8 mouse cellular contexts compared by ENCODE assay signal in genomic region chr5:146221722-146222121, GRCm38 (mm10). TPM values are rescaled to one million over a fixed set of nuclear protein-coding genes. Genes with fewer than 3 reads are reported as not detected.
DNase-seq lines count a peak whose midpoint lies in the region; ATAC-seq and TF ChIP-seq lines count a peak whose summit lies in the region.

No protein-coding gene starts in this region.

- intact Hi-C loops in left cerebral cortex, postnatal 36 days (cut with DNase I) = loop anchor here (5.0 kb wide), 1 partner anchor 156 kb away; no protein-coding TSS in a partner anchor

- H3K4me3 ChIP-seq in heart, embryonic 13.5 days = peak overlapping the region; percentile 76
- H3K4me3 ChIP-seq in MEL (ENCODE audit: control insufficient read depth in 1 of 2, insufficient read depth in 1 of 2, low read depth in 2 of 2, low read length in 2 of 2) = peak overlapping the region; percentile 86 to 93
- H3K4me3 ChIP-seq in hindbrain, embryonic 11.5 days (ENCODE audit: low read depth, low read length) = peak overlapping the region; percentile 60
- peak overlapping the region; percentile 65 for H3K4me3 ChIP-seq in midbrain, embryonic 11.5 days (ENCODE audit: low read depth, low read length)

- peak overlapping the region; percentile 92 for H3K9ac ChIP-seq in heart, embryonic 13.5 days
- H3K9ac ChIP-seq in MEL (ENCODE audit: control insufficient read depth, low read depth, low read length, poor library complexity, severe bottlenecking) = peak overlapping the region; percentile 96
- H3K9ac ChIP-seq in hindbrain, embryonic 11.5 days (ENCODE audit: low read depth, low read length) = peak overlapping the region; percentile 76
- peak overlapping the region; percentile 92 for H3K9ac ChIP-seq in midbrain, embryonic 11.5 days (ENCODE audit: low read length)

- TF ChIP-seq EP300 in MEL (IDR thresholded peaks at IDR 0.05; ENCODE audit: low read depth in 1 of 2, low read length in 2 of 2) = no peak

- no peak for TF ChIP-seq POLR2A in MEL (IDR thresholded peaks at IDR 0.05; ENCODE audit: control insufficient read depth in 1 of 2, insufficient read depth in 1 of 2, low read depth in 1 of 2, low read length in 2 of 2, poor library complexity in 1 of 2)

- 35% methylated on average over 6 of the region's 6 CpGs for WGBS in heart, embryonic 13.5 days
- 33% methylated on average over 6 of the region's 6 CpGs for WGBS in hindbrain, embryonic 11.5 days
- 37% methylated on average over 6 of the region's 6 CpGs for WGBS in midbrain, embryonic 11.5 days

- DNase-seq in heart, adult 9 months (ENCODE audit: low spot score in 2 of 2) = no peak
- DNase-seq in MEL (ENCODE audit: low read depth, low spot score) = no peak
- DNase-seq in hindbrain, embryonic 11.5 days (ENCODE audit: low spot score) = no peak
- DNase-seq in midbrain, embryonic 11.5 days (ENCODE audit: low spot score, missing footprints) = peak; percentile 80
- no peak for DNase-seq in adrenal gland, adult 2 months
- DNase-seq in left cerebral cortex, adult 9 months (ENCODE audit: low spot score in 2 of 2) = no peak
- no peak for DNase-seq in left cerebral cortex, postnatal 36 days (ENCODE audit: low spot score in 2 of 2)

- peaks cover 32% of the 10 kb centered on the region for H3K36me3 ChIP-seq in heart, embryonic 13.5 days
- peaks cover 22 to 29% of the 10 kb centered on the region in 2 experiments for H3K36me3 ChIP-seq in MEL (ENCODE audit: control insufficient read depth in 1 of 2, insufficient read depth in 2 of 2, low read length in 2 of 2)
- H3K36me3 ChIP-seq in hindbrain, embryonic 11.5 days (ENCODE audit: control insufficient read depth, insufficient read depth, low read length) = no peaks in the 10 kb centered on the region
- H3K36me3 ChIP-seq in midbrain, embryonic 11.5 days (ENCODE audit: control insufficient read depth, insufficient read depth, low read length) = peaks cover 4% of the 10 kb centered on the region; the same call in 1 of the 2 replicates

- no peaks in the 10 kb centered on the region for H3K27me3 ChIP-seq in heart, embryonic 13.5 days (replicated peaks)
- H3K27me3 ChIP-seq in MEL (ENCODE audit: control insufficient read depth in 1 of 2, insufficient read depth in 2 of 2, low read length in 2 of 2) = no peaks in the 10 kb centered on the region
- no peaks in the 10 kb centered on the region for H3K27me3 ChIP-seq in hindbrain, embryonic 11.5 days (ENCODE audit: control insufficient read depth, insufficient read depth, low read length)
- no peaks in the 10 kb centered on the region for H3K27me3 ChIP-seq in midbrain, embryonic 11.5 days (ENCODE audit: control insufficient read depth, insufficient read depth, low read length)

- no peak for TF ChIP-seq RAD21 in MEL (IDR thresholded peaks at IDR 0.05; ENCODE audit: low read depth, low read length)

- H3K9me3 ChIP-seq in heart, embryonic 13.5 days = no peaks in the 10 kb centered on the region
- no peaks in the 10 kb centered on the region for H3K9me3 ChIP-seq in MEL (replicated peaks; ENCODE audit: insufficient read depth, low read length)
- H3K9me3 ChIP-seq in hindbrain, embryonic 11.5 days (ENCODE audit: control insufficient read depth, low read length) = no peaks in the 10 kb centered on the region
- no peaks in the 10 kb centered on the region for H3K9me3 ChIP-seq in midbrain, embryonic 11.5 days (ENCODE audit: control insufficient read depth, low read length)

- H3K27ac ChIP-seq in heart, embryonic 13.5 days (replicated peaks) = peak overlapping the region; percentile 98
- H3K27ac ChIP-seq in MEL (ENCODE audit: control insufficient read depth, low read depth, low read length) = peak overlapping the region; percentile 99
- H3K27ac ChIP-seq in hindbrain, embryonic 11.5 days (ENCODE audit: low read depth, low read length) = peak overlapping the region; percentile 89
- H3K27ac ChIP-seq in midbrain, embryonic 11.5 days (ENCODE audit: low read depth, low read length) = peak overlapping the region; percentile 94

- peak overlapping the region; percentile 84 for H3K4me2 ChIP-seq in heart, embryonic 13.5 days
- peak overlapping the region; percentile 60 for H3K4me2 ChIP-seq in hindbrain, embryonic 11.5 days (replicated peaks; ENCODE audit: low read depth, low read length)
- H3K4me2 ChIP-seq in midbrain, embryonic 11.5 days = peak overlapping the region; percentile 49

- ATAC-seq in heart, embryonic 13.5 days (ENCODE audit: extremely low read depth, insufficient number of reproducible peaks, low FRiP score, low TSS enrichment) = no peak
- ATAC-seq in hindbrain, embryonic 11.5 days (ENCODE audit: low FRiP score) = no peak
- no peak for ATAC-seq in midbrain, embryonic 11.5 days (ENCODE audit: low FRiP score)

- TF ChIP-seq CTCF in MEL (IDR thresholded peaks at IDR 0.05 in 2 of 3, conservative IDR thresholded peaks at IDR 0.05 in 1 of 3; ENCODE audit: control insufficient read depth in 1 of 3, insufficient read depth in 1 of 3, low read depth in 2 of 3, low read length in 3 of 3, poor library complexity in 1 of 3, severe bottlenecking in 1 of 3) = no peak

- H3K79me2 ChIP-seq in MEL (ENCODE audit: control insufficient read depth, insufficient read depth, low read length, poor library complexity) = peaks cover 12% of the 10 kb centered on the region

- H3K4me1 ChIP-seq in heart, embryonic 13.5 days = peaks cover 18% of the 10 kb centered on the region
- peaks cover 3 to 7% of the 10 kb centered on the region in 2 experiments; a peak in 3 of 4 replicates for H3K4me1 ChIP-seq in MEL (ENCODE audit: control insufficient read depth in 1 of 2, insufficient read depth in 2 of 2, low read length in 2 of 2)
- H3K4me1 ChIP-seq in hindbrain, embryonic 11.5 days (replicated peaks; ENCODE audit: control insufficient read depth, insufficient read depth, low read length) = peaks cover 3% of the 10 kb centered on the region; the same call in 1 of the 2 replicates
- peaks cover 4% of the 10 kb centered on the region; the same call in 1 of the 2 replicates for H3K4me1 ChIP-seq in midbrain, embryonic 11.5 days (ENCODE audit: control insufficient read depth, insufficient read depth, low read length)

TF ChIP-seq in MEL, 35 proteins besides CTCF, POLR2A, EP300 and RAD21 (continues in another document):
- TF ChIP-seq POLR2AphosphoS2 (IDR thresholded peaks at IDR 0.05; ENCODE audit: low read length) = no peak
- no peak for TF ChIP-seq ZKSCAN1 (IDR thresholded peaks at IDR 0.05; ENCODE audit: low read depth, low read length)
- no peak for TF ChIP-seq GATA1 (IDR thresholded peaks at IDR 0.05; ENCODE audit: low read depth, low read length)
- TF ChIP-seq KAT2A (conservative IDR thresholded peaks at IDR 0.05; ENCODE audit: low read depth, low read length) = no peak
- TF ChIP-seq ZNF384 (IDR thresholded peaks at IDR 0.05; ENCODE audit: low read depth, low read length) = no peak
- no peak for TF ChIP-seq MAZ (IDR thresholded peaks at IDR 0.05; ENCODE audit: low read depth, low read length)
- no peak for TF ChIP-seq MEF2A (IDR thresholded peaks at IDR 0.05; ENCODE audit: extremely low read depth, insufficient replicate concordance, low read depth, low read length, poor library complexity, severe bottlenecking)
- TF ChIP-seq UBTF (IDR thresholded peaks at IDR 0.05; ENCODE audit: borderline replicate concordance, insufficient read depth, low read depth, low read length) = no peak

RNA-seq across cellular contexts. Expression of gene Rnf6, which starts 0.4 kb away (rescaled TPM):
- 35.0 and 39.3 TPM in 2 replicates for polyA plus RNA-seq in heart, embryonic 13.5 days (2015; fragmentation: Nextera tagmentation; extraction: Ambion mirVana)
- total RNA-seq in MEL (2012; rRNA removed) = 52.5 and 57.3 TPM in 2 replicates
- 10 to 100 TPM; 44.9 to 70.1 TPM for polyA plus RNA-seq in MEL (2012; ENCODE audit: insufficient read depth in 1 of 2, insufficient read length in 2 of 2, low read depth in 1 of 2, low replicate concordance in 2 of 2, missing spikeins in 1 of 2)
- polyA plus RNA-seq in hindbrain, embryonic 11.5 days (2014; fragmentation: Nextera tagmentation; extraction: Ambion mirVana) = 22.1 and 24.1 TPM in 2 replicates
- polyA plus RNA-seq in midbrain, embryonic 11.5 days (2014; fragmentation: Nextera tagmentation; extraction: Ambion mirVana) = 21.9 and 24.2 TPM in 2 replicates
- total RNA-seq in adrenal gland, adult 2 months (2021) = 10 to 100 TPM; 45.4 to 75.7 TPM
- 7.1 and 9.2 TPM in 2 replicates for polyA plus RNA-seq in adrenal gland, adult 2 months (2012; rRNA removed)
- 10 to 100 TPM; 67.1 to 75.2 TPM for total RNA-seq in left cerebral cortex, postnatal 36 days (2021)

RNA-seq across cellular contexts. Expression of gene Cdk8, which starts 9.3 kb away (rescaled TPM):
- 10.5 and 10.7 TPM in 2 replicates for polyA plus RNA-seq in heart, embryonic 13.5 days (2015; fragmentation: Nextera tagmentation; extraction: Ambion mirVana)
- total RNA-seq in MEL (2012; rRNA removed) = 151 and 154 TPM in 2 replicates
- polyA plus RNA-seq in MEL (2012; ENCODE audit: insufficient read depth in 1 of 2, insufficient read length in 2 of 2, low read depth in 1 of 2, low replicate concordance in 2 of 2, missing spikeins in 1 of 2) = 100 to 1,000 TPM; 139 to 745 TPM
- 36.9 and 40.5 TPM in 2 replicates for polyA plus RNA-seq in hindbrain, embryonic 11.5 days (2014; fragmentation: Nextera tagmentation; extraction: Ambion mirVana)
- polyA plus RNA-seq in midbrain, embryonic 11.5 days (2014; fragmentation: Nextera tagmentation; extraction: Ambion mirVana) = 39.2 and 40.8 TPM in 2 replicates
- 10 to 100 TPM; 41.1 to 79.6 TPM for total RNA-seq in adrenal gland, adult 2 months (2021)
- polyA plus RNA-seq in adrenal gland, adult 2 months (2012; rRNA removed) = 42.2 and 70.3 TPM in 2 replicates
- 10 to 100 TPM; 37.5 to 43.2 TPM for total RNA-seq in left cerebral cortex, postnatal 36 days (2021)

RNA-seq across cellular contexts. Expression of gene 1700001J03Rik, which starts 36.6 kb away (rescaled TPM):
- polyA plus RNA-seq in heart, embryonic 13.5 days (2015; fragmentation: Nextera tagmentation; extraction: Ambion mirVana) = not detected in 2 replicates
- not detected in 2 replicates for total RNA-seq in MEL (2012; rRNA removed)
- under 1 TPM in 1 of 2 experiments, not detected in 1; 0.18 TPM for polyA plus RNA-seq in MEL (2012; ENCODE audit: insufficient read depth in 1 of 2, insufficient read length in 2 of 2, low read depth in 1 of 2, low replicate concordance in 2 of 2, missing spikeins in 1 of 2)
- not detected in 2 replicates for polyA plus RNA-seq in hindbrain, embryonic 11.5 days (2014; fragmentation: Nextera tagmentation; extraction: Ambion mirVana)
- not detected in 2 replicates for polyA plus RNA-seq in midbrain, embryonic 11.5 days (2014; fragmentation: Nextera tagmentation; extraction: Ambion mirVana)
- 1 to 10 TPM; 1.4 to 1.9 TPM for total RNA-seq in adrenal gland, adult 2 months (2021)
- 0.63 and 0.73 TPM in 2 replicates for polyA plus RNA-seq in adrenal gland, adult 2 months (2012; rRNA removed)
- 1 to 10 TPM in 1 of 2 experiments, under 1 TPM in 1; 0.67 to 1.6 TPM for total RNA-seq in left cerebral cortex, postnatal 36 days (2021)

RNA-seq across cellular contexts. Expression of gene Gm6309, which starts 51.2 kb away (rescaled TPM):
- polyA plus RNA-seq in heart, embryonic 13.5 days (2015; fragmentation: Nextera tagmentation; extraction: Ambion mirVana) = not detected in 2 replicates
- not detected in 2 replicates for total RNA-seq in MEL (2012; rRNA removed)
- polyA plus RNA-seq in MEL (2012; ENCODE audit: insufficient read depth in 1 of 2, insufficient read length in 2 of 2, low read depth in 1 of 2, low replicate concordance in 2 of 2, missing spikeins in 1 of 2) = not detected
- polyA plus RNA-seq in hindbrain, embryonic 11.5 days (2014; fragmentation: Nextera tagmentation; extraction: Ambion mirVana) = not detected in 2 replicates
- not detected in 2 replicates for polyA plus RNA-seq in midbrain, embryonic 11.5 days (2014; fragmentation: Nextera tagmentation; extraction: Ambion mirVana)
- total RNA-seq in adrenal gland, adult 2 months (2021) = not detected
- not detected in 2 replicates for polyA plus RNA-seq in adrenal gland, adult 2 months (2012; rRNA removed)
- total RNA-seq in left cerebral cortex, postnatal 36 days (2021) = not detected
